Mouse (Mus musculus): ENCODE results near the gene Gm3252.
"Not testable (repeated sequence)": the region's sequence is repeated elsewhere in the genome, so short reads cannot be mapped to it uniquely, and the experiment has no call there.

Gm3252 gene

DNA sequence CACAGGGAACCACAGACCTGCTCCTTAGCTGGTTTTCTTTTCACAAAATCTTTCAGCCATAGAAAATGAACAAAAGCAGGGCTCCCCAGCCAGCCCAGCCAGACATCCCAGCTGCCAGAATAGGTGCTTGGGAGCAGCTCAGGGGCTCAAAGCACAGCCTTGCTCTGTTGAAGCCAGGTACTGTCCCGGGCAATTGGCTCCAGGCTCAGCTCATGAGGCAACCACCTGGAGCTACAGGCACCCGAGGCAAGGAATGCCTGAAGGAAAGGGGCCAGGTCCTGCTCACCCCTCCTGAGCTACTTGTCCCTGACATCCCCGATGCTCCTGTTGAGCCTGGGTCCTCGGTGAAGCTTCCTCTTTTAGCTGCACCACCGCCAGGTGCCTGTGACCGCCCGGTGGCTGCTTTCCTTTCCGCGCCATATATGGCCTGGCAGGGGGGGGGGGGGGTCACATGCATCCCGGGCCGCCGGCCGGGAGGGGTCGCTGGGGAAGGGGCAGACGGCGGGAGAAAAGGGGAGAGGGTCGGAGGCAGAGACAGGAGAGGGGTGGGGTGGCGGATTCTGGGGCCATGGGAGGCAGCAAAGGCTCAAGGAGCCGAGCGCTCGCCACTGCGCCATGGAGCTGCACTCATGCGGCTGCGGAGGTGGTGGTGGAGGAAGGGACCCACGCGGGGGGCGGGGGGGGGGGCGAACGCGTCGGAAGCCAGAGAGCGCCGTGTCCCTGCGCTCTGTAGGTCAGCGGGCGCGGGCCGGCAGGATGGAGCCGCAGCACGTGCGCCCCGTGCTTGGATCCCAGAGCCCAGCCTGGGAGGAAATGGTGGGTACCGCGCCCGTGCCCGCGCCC is at the start of gene Gm3252:
Gene Gm3252, plus strand, starts transcription at position 738 of the 843 bp plus-strand sequence.
- not testable (repeated sequence) for DNase-seq (ENCODE audit: low spot score)

DNA sequence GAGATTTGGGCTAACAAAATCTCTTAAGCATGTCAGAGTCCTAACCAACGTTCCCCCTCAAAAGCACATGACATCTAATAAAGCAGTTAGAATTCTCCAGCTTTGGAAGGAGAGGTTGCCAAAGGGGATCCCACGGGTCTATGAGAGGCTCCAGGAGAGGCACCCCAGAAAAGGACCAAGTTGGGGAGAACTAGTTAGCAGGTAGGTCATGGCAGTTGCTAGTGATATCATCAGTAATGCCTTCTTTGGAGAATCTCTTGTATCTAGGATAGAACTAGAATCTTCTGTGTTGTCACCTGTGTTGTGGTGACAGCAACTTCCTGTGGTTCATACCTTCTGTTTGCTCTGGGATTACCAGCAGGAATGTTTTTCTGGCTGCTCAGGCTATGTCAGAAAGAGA is 17.6 kb upstream of the Gm3252 start, which contains the start of gene Gm7876:
Gene Gm7876, plus strand, starts transcription at position 301 of the 400 bp plus-strand sequence.
- DNase-seq (ENCODE audit: low spot score): not testable (repeated sequence)

DNA sequence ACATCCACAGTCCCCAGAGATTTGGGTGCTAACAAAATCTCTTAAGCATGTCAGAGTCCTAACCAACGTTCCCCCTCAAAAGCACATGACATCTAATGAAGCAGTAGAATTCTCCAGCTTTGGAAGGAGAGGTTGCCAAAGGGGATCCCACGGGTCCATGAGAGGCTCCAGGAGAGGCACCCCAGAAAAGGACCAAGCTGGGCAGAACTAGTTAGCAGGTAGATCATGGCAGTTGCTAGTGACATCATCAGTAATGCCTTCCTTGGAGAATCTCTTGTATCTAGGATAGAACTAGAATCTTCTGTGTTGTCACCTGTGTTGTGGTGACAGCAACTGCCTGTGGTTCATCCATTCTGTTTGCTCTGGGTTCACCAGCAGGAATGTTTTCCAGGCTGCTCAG is 49.5 kb downstream of the Gm3252 start, which contains the start of gene Gm9602:
Gene Gm9602, plus strand, starts transcription at position 301 of the 400 bp plus-strand sequence.
- not testable (repeated sequence) for DNase-seq (ENCODE audit: low spot score)
